Mouse (Mus musculus) left cerebral cortex, adult 11 months (tissue): ENCODE measurements around the gene Azi2.

Experiments
- DNase-seq: peaks from one replicate; pipeline ENCODE4 v3.0.0; 2022; ENCODE audit warnings: low spot score

Gene Azi2

DNA sequence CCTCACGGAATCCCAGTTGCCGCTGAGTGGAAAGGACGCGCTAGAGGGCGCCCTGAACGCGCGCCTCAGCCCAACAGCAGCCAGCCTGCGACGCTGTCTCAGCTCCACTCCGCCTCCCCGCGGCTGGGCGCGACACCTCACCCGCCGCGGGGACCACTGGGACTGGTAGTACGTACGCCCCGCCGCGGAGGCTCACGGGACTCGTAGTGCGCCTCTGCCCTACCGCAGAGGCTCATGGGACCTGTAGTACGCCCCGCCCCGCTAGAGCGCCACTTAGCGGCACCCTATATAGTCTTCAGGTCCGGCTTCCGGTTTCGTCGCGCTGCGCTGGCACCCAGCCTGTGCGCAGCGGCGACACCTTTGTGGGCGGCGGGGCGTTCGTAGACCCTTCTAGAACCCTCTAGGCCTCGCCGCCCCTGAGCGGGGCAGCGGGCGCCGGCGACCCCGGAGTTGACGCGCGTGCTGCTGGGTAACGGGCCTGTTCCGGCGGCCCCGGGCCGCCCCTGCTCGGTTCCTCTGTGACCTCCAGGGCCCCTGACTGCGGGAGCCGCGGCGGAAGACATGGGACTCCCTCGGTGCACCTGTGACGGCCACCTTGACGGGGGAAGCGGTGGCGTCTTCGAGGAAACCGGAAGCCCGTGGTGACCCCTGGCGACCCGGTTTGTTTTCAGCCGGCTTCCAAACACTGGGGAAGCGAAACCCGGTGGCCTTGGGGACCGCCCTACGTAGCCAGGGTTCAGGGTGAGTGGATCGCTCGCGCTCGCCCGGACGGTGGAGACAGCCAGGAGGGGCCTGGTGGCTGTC, at the start of gene Azi2:
Azi2 (plus strand) TSS at position 282 of the 804 bp plus-strand sequence.
- DNase-seq, result peak; percentile 99

DNA sequence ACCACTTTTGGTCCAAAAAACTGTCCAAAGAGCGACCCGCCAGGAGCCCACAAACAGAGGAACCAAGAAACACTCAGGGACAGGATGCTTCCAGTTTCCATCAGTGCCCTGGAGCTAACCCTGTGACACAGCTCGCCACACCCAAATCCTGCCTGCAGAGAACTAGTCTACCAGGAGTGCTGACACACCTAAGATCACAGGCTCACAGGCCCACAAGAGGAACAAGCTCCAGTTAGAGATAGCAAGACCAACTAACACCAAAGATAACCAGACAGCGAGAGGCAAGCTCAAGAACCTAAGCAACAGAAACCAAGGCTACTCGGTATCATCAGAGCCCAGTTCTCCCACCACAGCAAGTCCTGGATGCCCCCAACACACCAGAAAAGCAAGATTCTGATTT, 43.7 kb upstream of the Azi2 start:
- no peak for DNase-seq

DNA sequence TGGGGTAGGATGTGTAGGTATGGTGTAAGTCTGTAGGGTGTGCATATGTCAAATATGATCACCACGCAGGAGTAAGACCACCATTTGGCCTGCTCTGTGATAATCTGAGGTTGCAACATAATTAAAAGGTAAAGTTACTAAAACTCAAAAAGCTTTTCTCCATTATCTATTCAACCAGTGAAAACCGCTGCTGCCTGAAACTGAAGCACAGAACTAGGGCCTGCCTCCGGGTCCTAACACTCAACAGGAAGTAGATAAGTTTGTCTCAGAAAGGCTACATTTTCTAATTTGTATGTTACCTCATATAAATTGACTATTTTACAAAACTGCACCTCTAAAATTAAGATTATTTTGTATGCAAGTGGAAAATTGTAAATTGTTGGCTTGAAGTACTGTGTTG, 38.8 kb upstream of the Azi2 start:
- DNase-seq, result no peak

DNA sequence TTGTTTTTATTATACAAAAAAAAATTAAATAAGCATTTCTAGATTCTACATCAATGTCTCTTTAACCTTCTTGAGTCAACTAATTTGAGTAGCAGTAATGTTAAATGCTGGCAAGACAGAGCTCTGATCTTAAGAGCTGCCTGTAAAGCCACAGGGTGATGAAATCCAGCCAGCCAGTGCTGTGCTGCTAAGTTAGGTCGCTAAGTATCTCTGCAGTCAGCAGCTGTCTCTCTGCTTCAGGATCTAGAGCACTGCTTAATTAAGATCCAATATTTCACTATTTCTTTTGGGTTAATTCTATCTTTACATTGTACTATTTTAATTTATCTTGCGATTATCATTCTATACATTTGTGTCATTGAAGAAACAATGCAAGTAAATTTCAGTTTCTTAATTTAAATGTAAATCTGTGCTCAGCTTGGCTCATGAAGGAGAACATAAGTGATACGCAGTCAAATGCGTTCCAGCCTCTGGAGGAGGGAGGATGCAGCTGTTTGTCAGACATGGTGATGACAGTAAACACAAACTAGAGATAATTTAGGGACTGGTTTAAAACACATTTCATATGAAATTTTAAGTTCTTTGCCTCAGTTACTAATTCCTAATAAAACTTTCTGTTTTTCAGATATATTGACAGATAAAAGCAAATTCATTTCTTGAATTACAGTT, 36.9 kb upstream of the Azi2 start:
- no peak for DNase-seq

DNA sequence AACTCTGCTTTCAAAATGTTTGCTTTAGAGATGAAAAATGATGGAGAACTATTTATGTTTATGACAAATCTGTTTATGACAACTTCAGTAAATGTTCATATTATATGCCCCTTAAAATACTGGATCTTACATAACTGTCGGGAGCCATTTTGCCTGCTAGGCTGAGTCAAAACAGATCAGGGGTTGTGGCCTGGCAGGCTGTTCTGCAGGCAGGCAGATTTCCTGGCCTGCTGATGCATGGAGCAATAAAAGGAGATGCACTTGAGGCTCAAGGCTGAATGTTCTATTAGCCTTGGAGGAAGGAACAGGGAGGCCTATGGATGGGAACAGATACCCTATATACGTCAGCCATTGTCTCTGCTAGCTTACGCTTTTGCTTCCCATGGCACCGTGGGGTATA, 36.4 kb upstream of the Azi2 start:
- no peak for DNase-seq

GRCm38 (mm10) chr9:118012928-118013327, 27.4 kb upstream of the Azi2 start:
- DNase-seq, result no peak

DNA sequence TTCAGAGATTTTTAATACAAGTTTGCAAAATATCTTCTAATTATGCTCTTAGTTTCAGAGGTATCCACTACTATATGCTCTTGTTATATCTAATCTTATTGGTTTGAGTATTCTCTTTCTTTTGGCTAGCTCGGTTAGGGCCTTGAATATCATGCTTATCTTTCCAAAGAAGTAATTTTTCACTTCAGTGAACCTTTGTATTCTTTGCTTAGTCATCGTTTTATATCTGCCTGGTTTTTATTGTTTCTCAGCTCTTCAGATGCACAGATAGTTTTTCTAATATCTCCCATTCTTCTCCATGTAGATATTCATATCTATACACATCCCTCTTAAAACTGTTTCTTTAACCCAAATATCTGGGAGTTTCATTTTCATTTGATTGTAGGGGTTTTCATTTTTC, 15.3 kb upstream of the Azi2 start:
- DNase-seq, result no peak

- no peak for DNase-seq
Observed at GRCm38 (mm10) chr9:118029490-118029889, 10.8 kb upstream of the Azi2 start.

GRCm38 (mm10) chr9:118030252-118030651, 10.0 kb upstream of the Azi2 start:
- DNase-seq, result no peak

DNA sequence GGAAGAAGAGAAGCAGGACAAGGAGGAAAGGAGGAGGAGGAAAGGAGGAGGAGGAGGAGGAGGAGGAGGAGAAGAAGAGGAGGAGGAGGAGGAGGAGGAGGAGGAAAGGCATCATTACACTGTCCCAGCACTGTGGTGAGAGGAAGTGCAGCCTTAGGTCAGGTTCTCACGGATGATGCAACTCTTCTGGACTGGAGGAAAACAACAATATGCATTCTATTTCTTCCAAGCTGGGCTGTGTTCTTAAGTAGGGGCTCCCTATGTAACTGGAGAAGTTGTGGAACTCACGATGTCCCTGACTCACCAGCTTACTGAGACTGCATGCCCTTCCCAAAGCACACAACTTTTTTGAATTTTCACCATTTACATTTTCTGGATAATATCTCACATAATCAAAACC, 8.6 kb upstream of the Azi2 start:
- DNase-seq, result no peak

GRCm38 (mm10) chr9:118034990-118035389, 5.3 kb upstream of the Azi2 start:
- DNase-seq, result no peak

DNA sequence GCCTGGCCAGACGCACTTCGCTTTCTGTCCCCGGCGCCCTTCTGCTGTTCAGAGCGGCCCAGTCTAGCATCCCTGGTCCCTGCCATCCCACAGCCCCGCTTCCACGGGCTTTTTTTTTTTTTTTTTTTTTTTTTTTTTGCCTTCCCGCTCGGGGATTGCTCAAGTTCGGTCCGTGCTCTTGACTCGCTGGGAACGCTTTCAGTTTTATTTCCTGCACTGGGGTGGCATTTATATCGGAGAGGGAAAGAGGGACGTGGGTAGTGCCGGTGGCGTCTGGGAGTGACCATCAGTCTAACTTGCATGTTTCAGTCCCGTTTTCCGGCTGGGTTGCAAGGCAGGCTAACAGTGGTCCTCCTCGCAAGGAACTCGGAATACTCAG, 712 bp downstream of the Azi2 start:
- DNase-seq, result no peak

GRCm38 (mm10) chr9:118041646-118042045, 1.3 kb downstream of the Azi2 start:
- no peak for DNase-seq

DNA sequence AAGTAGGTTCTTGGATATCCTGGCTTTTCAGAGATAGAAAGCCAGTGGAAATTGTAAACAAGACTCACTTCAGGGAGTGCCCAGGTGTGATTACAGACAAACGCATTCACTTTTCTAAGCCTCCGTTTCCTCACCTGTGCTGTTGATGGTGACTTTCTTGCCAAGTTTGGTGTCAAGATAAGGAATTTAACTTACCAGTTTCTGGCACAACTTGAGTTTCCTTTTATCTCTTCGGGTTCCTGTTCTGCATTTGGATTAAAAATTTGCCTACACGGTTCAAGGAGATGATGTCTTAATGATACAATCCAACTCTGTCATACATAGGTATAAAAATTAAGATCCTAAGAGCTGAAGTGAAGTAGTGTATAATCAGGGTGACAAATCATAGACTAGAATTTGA, 2.4 kb downstream of the Azi2 start:
- DNase-seq, result no peak

GRCm38 (mm10) chr9:118043581-118043980, 3.3 kb downstream of the Azi2 start:
- no peak for DNase-seq

DNA sequence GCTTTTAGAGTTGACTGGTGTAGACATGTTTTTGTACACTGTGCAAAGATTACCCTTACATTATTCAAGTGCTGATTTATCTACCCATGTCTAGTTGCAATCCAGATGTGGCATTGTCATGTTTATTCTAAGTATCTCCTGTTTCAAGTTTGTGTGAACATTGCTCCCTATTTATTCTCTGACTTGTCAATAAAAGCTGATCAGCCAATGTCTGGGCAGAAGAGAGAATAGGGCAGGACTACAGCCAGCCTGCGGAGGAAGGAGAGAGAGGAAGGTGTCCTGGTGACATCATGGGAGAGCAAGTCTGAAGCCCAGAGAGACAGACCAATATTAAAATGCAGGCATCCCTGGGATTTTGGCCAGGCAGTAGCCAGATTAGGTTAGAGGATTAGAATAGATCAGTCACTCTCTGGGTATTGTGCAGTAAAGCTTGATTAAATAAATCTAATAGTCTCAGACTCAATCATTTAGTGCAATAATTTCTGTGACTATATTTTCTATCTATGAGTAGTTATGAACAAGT, 4.8 kb downstream of the Azi2 start:
- no peak for DNase-seq

DNA sequence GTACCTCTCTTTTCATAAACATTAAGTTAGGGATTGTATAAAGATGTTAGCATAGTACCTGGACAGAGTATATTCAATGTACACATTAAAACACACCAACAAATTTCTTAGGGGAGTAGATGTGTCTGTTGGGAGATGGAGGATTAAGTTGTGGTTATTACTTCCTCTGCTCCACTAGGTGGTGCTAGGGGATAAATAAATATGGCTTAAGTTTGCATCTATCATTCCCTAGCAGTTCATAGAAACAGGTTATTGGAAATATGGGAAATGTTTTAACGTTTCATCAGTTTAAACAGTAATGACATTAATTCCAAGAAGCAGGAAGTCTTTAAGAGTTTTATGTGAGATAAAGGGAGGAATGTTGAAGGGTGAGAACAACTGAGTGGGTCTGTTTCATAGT, 13.0 kb downstream of the Azi2 start:
- DNase-seq, result no peak

DNA sequence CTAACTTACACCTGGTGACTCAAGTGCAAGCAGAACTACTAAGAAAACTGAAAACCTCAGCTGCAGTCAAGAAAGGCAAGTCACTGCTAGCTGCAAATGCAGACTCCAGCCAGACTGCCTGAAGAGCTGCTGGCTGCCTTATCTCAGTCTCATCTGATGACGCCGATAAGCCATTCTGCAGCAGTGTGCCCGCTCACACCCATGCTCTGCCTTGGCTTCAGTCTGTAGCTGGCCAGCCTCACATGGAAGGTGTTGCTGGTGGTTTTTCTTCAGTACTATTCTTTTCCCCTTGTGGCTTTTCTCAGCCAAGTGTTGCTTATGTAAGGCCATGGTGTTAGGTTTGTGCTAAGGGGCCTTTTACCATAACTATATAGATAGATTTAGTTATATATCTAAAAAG, 18.8 kb downstream of the Azi2 start:
- DNase-seq, result no peak

DNA sequence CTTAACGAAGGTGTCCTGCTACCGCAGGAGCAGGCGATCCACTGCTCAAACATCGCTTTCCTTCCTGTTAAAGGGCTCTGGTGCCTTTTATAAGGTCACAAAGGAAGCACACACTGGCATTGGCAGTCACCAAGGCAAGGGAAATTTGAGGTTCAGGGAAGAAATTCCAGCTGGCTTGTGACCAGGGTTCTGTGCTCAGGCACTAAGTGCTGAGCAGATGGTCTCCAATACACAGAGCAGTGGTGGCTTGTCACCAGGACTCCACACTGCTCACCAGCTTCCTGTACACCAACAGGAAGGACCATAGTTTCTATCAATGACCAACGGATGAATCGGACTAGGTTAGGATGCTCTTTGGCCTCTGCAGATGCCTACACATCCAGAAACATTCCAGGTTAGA, 30.1 kb downstream of the Azi2 start:
- no peak for DNase-seq

GRCm38 (mm10) chr9:118071337-118071736, 31.0 kb downstream of the Azi2 start:
- no peak for DNase-seq

- DNase-seq, result no peak
Observed at GRCm38 (mm10) chr9:118072101-118072500, 31.8 kb downstream of the Azi2 start.

- no peak for DNase-seq
Observed at GRCm38 (mm10) chr9:118073358-118073757, 33.1 kb downstream of the Azi2 start.

- DNase-seq, result no peak
Observed at GRCm38 (mm10) chr9:118082575-118083431, 42.5 kb downstream of the Azi2 start.
